In genomic region chr8:47242207-47243004, GRCm38 (mm10) we compare ENCODE assay signal across 8 mouse cellular contexts.
A peak's percentile ranks its signal among the peaks of the same experiment; 100 is the strongest.
DNase-seq lines count a peak whose midpoint lies in the region; ATAC-seq lines count a peak whose summit lies in the region.

No protein-coding gene starts in this region.

- no peaks in the 10 kb centered on the region for H3K27me3 ChIP-seq in embryonic facial prominence, embryonic 11.5 days (ENCODE audit: control insufficient read depth, insufficient read depth, low read length)
- no peaks in the 10 kb centered on the region for H3K27me3 ChIP-seq in intestine, embryonic 15.5 days (replicated peaks)

- DNase-seq in adrenal gland, postnatal 25 days: peak; percentile 46
- DNase-seq in embryonic facial prominence, embryonic 11.5 days (ENCODE audit: low spot score): peak; percentile 93
- peak; percentile 60 to 92 for DNase-seq in left cerebral cortex, adult 8-10 months (ENCODE audit: low spot score in 2 of 2)
- peak; percentile 56 to 84 for DNase-seq in lung, postnatal 4 days
- peak; percentile 72 to 83 for DNase-seq in right cerebral cortex, adult 2 months (ENCODE audit: low spot score in 2 of 2)

- H3K4me3 ChIP-seq in embryonic facial prominence, embryonic 11.5 days (ENCODE audit: low read depth, low read length): peak overlapping the region; percentile 20
- H3K4me3 ChIP-seq in intestine, embryonic 15.5 days (replicated peaks): peak overlapping the region; percentile 14

- peak overlapping the region; percentile 32 for H3K4me2 ChIP-seq in embryonic facial prominence, embryonic 11.5 days (ENCODE audit: low read depth, low read length)
- peak overlapping the region; percentile 51 for H3K4me2 ChIP-seq in intestine, embryonic 15.5 days (replicated peaks)

- WGBS in embryonic facial prominence, embryonic 11.5 days: 21% methylated on average over 17 of the region's 17 CpGs
- WGBS in intestine, embryonic 15.5 days: 21% methylated on average over 17 of the region's 17 CpGs

- H3K4me1 ChIP-seq in embryonic facial prominence, embryonic 11.5 days (ENCODE audit: control insufficient read depth, insufficient read depth, low read length): no peaks in the 10 kb centered on the region
- H3K4me1 ChIP-seq in intestine, embryonic 15.5 days (replicated peaks): 0 out of 2 replicates have a peak, but pooled peaks cover 11% of the 10 kb centered on the region

- H3K9me3 ChIP-seq in embryonic facial prominence, embryonic 11.5 days (replicated peaks; ENCODE audit: control insufficient read depth, low read length): no peaks in the 10 kb centered on the region
- H3K9me3 ChIP-seq in intestine, embryonic 15.5 days: no peaks in the 10 kb centered on the region

- no peaks in the 10 kb centered on the region for H3K36me3 ChIP-seq in embryonic facial prominence, embryonic 11.5 days (replicated peaks; ENCODE audit: control insufficient read depth, insufficient read depth, low read depth, low read length)
- H3K36me3 ChIP-seq in intestine, embryonic 15.5 days: no peaks in the 10 kb centered on the region

- peak; percentile 96 for ATAC-seq in embryonic facial prominence, embryonic 11.5 days (replicated peaks; ENCODE audit: insufficient number of reproducible peaks, low FRiP score, low TSS enrichment, low read depth)
- peak; percentile 96 for ATAC-seq in granulocyte monocyte progenitor cell, adult 5-6 weeks (replicated peaks; ENCODE audit: poor library complexity, severe bottlenecking)
- peak; percentile 95 for ATAC-seq in intestine, embryonic 15.5 days
- ATAC-seq in erythroblast, adult 5-6 weeks (replicated peaks; ENCODE audit: low FRiP score, poor library complexity, severe bottlenecking): no peak

- no peak overlapping the region for H3K27ac ChIP-seq in embryonic facial prominence, embryonic 11.5 days (replicated peaks; ENCODE audit: low read depth, low read length)
- no peak overlapping the region for H3K27ac ChIP-seq in intestine, embryonic 15.5 days

- no peak overlapping the region for H3K9ac ChIP-seq in embryonic facial prominence, embryonic 11.5 days (replicated peaks; ENCODE audit: low read length)
- no peak overlapping the region for H3K9ac ChIP-seq in intestine, embryonic 15.5 days
